Mouse (Mus musculus) lung, postnatal 14 days (tissue): ENCODE measurements around the gene Aarsd1.
"Not testable (repeated sequence)": the region's sequence is repeated elsewhere in the genome, so short reads cannot be mapped to it uniquely, and the experiment has no call there.

Source experiments
- DNase-seq: peaks from one replicate; pipeline ENCODE4 v3.0.0; 2021

The Aarsd1 gene

GRCm38 (mm10) chr11:101446319-101446718, 28.9 kb upstream of the Aarsd1 start:
- no peak for DNase-seq

GRCm38 (mm10) chr11:101442760-101443159, 25.3 kb upstream of the Aarsd1 start:
- DNase-seq, result no peak

- DNase-seq, result peak; percentile 95
Measured at GRCm38 (mm10) chr11:101442127-101442693, 24.8 kb upstream of the Aarsd1 start, which contains the start of gene Rpl27. Gene Rpl27, plus strand, starts transcription at chr11:101442298.

- not testable (repeated sequence) for DNase-seq
Measured at GRCm38 (mm10) chr11:101441450-101442126, 24.2 kb upstream of the Aarsd1 start.

GRCm38 (mm10) chr11:101438006-101438405, 20.6 kb upstream of the Aarsd1 start:
- DNase-seq, result not testable (repeated sequence)

- no peak for DNase-seq
Measured at GRCm38 (mm10) chr11:101436916-101437315, 19.5 kb upstream of the Aarsd1 start.

GRCm38 (mm10) chr11:101435831-101436230, 18.4 kb upstream of the Aarsd1 start:
- DNase-seq, result no peak

GRCm38 (mm10) chr11:101433396-101433795, 16.0 kb upstream of the Aarsd1 start:
- DNase-seq, result no peak

- no peak for DNase-seq
Measured at GRCm38 (mm10) chr11:101431327-101431726, 13.9 kb upstream of the Aarsd1 start.

- no peak for DNase-seq
Measured at GRCm38 (mm10) chr11:101426165-101426564, 8.8 kb upstream of the Aarsd1 start.

GRCm38 (mm10) chr11:101424925-101425813, 7.8 kb upstream of the Aarsd1 start, which contains the start of the genes Rundc1 and Ptges3l:
Gene Rundc1, plus strand, starts transcription at chr11:101425085.
Gene Ptges3l, minus strand, starts transcription at chr11:101425333.
- DNase-seq, result peak; percentile 100

- peak; percentile 29 for DNase-seq
Measured at GRCm38 (mm10) chr11:101424105-101424851, 6.9 kb upstream of the Aarsd1 start, which contains the start of gene Gm27029. Gene Gm27029, minus strand, starts transcription at chr11:101424796.

GRCm38 (mm10) chr11:101420148-101420547, 2.7 kb upstream of the Aarsd1 start:
- DNase-seq, result no peak

GRCm38 (mm10) chr11:101419610-101420009, 2.2 kb upstream of the Aarsd1 start:
- no peak for DNase-seq

GRCm38 (mm10) chr11:101418991-101419390, 1.6 kb upstream of the Aarsd1 start:
- no peak for DNase-seq

- DNase-seq, result no peak
Measured at GRCm38 (mm10) chr11:101416433-101417100, 848 bp downstream of the Aarsd1 start.

- no peak for DNase-seq
Measured at GRCm38 (mm10) chr11:101415306-101415705, 2.1 kb downstream of the Aarsd1 start.

- peak; percentile 85 for DNase-seq
Measured at GRCm38 (mm10) chr11:101395110-101395509, 22.3 kb downstream of the Aarsd1 start.

GRCm38 (mm10) chr11:101381817-101382216, 35.6 kb downstream of the Aarsd1 start:
- no peak for DNase-seq

- no peak for DNase-seq
Measured at GRCm38 (mm10) chr11:101378926-101379325, 38.5 kb downstream of the Aarsd1 start.

GRCm38 (mm10) chr11:101378196-101378595, 39.2 kb downstream of the Aarsd1 start:
- DNase-seq, result not testable (repeated sequence)

GRCm38 (mm10) chr11:101374421-101374938, 42.9 kb downstream of the Aarsd1 start:
- no peak for DNase-seq
